Mouse (Mus musculus): ENCODE data around the gene Ubash3a. TPM values are rescaled to one million over a fixed set of nuclear protein-coding genes. Genes with fewer than 3 reads are reported as not detected.
A peak's percentile ranks its signal among the peaks of the same experiment; 100 is the strongest.
"Not testable (repeated sequence)": the region's sequence is repeated elsewhere in the genome, so short reads cannot be mapped to it uniquely, and the experiment has no call there.

The Ubash3a gene
- total RNA-seq, 2 experiments from 2014 or later = 0.11 to 0.23 TPM

DNA sequence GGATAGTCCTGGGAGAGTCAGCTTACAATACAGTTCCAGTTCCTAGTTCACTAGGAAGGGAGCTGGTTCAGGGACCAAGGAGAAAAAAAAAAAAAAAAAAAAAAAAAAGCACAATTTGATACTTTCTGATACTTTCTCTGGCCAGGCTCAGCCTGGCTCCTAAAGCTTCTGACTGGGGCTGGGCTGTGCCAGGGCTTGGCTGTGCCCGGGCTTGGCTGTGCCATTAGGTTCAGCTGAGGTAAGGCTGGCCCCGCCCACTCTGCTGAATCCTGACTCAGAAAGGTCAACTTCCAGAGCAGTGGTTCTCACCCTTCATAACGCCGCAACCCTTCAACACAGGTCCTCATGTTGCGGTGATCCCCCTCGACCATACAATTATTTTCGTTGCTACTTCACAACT is 52.8 kb downstream of the Ubash3a start:
- no peak for DNase-seq (ENCODE audit: low spot score in 2 of 2)

DNA sequence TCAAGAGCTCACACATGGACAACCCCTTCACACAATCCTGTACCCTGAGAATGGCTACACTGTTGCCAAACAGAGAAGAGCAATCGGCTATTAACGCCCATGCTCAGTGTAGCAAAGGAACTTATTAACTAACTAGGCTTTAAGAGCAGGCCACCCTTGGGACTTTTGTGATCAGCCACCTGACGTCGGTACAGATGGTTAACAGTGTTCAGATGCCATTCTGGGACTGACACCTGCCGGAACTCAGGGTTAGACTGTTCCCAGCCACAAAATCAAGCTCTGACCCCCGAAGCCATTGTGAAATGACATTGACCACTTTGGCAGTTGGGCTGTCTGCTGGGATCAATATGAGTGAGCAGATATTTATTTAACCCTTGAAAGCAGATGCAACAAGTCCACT is 53.7 kb downstream of the Ubash3a start:
- no peak for DNase-seq (ENCODE audit: low spot score in 2 of 2)

DNA sequence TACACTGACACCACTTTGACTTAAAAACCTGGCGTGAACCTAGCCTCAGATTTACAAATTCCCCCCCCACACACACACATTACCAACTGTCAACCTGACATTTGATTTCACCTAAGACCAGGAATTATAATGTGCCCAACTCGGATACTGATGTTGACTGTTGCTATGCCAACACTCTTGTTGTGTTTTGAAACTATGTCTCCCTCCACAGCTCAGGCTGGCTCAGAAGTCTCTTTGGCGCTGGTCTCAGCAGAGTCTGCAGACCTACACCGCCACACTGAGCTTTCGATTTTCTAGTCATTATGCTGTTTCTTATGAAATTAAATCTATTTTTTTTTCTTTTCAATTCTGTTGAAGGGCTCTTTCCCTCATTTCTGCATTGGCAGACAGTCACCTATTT is 55.0 kb downstream of the Ubash3a start:
- DNase-seq (ENCODE audit: low spot score in 2 of 2) = no peak

DNA sequence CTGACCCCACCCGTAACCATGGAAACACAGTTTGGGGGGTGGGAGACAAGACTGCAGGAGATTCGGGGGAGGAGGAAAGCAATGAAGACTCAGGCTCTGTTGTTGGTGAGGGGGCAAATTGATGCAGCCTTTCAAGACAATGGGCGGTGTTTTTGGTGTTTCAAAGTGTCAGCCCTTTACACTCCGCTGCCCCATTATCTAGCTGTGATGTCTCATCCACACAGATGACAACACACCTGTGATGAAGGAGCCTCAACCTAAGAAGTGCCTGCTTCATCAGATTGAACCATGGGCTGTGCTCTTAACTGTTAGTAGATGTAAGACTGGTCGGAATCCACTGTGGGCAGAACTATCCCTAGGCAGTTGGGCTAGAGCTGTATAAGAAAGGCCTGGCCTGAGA is 56.1 kb downstream of the Ubash3a start:
- no peak for DNase-seq (ENCODE audit: low spot score in 2 of 2)

DNA sequence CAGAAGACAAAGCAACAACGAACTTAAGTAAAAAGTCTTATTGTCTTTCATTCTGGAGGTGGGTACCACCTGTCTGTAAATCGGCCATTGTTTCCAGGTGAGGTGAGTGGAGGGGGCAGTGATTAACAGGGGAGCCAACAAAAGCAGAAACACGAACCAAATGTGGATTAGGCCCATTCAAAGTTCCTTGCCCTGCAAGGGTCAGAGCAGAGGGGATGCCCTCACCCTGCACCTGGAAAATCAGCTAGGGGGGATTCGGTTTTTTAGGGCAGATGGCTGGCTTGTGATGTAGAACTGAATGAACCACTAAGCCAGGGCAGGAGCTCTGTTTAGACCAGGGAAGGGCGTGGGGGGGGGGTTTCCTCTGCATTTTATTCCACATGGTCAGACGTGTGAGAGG is 56.7 kb downstream of the Ubash3a start:
- no peak for DNase-seq (ENCODE audit: low spot score in 2 of 2)

DNA sequence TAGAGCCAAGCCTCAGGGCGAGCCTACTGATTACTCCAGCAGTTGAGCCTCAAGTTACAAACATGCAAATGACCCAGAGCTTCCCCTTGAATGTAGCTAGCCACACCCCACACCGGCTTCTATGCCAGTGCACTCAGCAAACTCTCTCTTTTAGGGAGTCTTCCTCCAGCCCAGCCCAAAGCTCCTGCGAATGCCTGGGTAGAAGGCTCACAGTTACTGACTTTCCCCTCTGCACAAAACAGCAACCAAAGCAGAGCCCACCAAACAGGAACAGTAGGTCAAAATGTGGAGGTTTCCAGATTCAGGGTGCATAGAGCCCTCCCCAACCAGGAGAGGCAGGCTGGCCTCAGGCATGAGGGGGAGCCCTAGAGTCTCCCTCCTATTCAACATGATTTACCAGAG is 57.5 kb downstream of the Ubash3a start:
- no peak for DNase-seq (ENCODE audit: low spot score in 2 of 2)

DNA sequence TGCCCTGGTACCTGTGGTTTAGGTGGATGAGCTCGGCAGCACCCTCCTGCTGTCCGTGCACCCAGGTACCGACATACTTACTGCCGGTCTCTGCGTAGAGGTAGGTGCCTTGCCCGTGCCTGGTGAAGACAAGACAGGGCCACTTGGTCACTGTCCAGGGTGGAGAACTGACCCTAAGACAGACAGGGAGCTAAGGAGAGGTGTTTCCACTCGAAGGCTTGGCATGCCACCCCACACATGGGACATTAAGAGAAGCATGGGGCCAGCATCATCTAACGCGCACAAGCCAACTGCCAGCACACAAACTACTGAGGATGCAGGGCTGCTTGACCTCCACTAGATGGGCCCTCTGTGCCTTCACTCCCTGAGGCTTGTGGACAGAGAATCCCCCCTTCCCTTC is 58.2 kb downstream of the Ubash3a start:
- no peak for DNase-seq (ENCODE audit: low spot score in 2 of 2)

DNA sequence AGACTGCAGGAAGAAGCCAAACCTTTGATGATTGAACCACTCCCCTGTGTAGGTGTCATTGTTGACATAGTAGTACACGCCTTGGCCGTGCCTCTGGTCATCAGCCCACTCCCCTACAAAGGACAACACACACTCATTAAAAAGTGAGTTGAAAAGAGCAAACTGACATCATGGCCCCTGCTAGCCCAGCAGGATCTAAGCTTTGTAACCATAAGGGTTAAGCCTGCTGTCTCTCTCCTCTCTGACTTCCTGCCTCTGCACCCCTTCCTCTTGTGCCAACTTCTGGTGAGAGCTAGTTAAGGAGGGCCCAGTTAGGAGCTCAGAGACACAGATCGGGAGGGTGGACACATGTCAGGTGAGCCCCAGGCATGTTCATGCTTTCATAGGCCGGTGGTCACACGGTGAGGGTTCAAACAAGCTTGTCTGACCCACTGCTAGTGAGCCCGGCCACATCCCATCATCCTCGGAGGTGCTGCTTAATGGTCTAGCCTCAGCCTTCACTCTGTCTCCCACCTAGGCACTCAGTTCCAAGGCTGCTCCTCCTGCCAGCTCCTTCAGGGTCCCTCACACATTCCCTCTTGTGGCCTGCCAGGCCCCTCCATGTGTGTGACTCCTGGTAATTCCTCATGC is 58.8 kb downstream of the Ubash3a start:
- DNase-seq (ENCODE audit: low spot score in 2 of 2) = no peak

DNA sequence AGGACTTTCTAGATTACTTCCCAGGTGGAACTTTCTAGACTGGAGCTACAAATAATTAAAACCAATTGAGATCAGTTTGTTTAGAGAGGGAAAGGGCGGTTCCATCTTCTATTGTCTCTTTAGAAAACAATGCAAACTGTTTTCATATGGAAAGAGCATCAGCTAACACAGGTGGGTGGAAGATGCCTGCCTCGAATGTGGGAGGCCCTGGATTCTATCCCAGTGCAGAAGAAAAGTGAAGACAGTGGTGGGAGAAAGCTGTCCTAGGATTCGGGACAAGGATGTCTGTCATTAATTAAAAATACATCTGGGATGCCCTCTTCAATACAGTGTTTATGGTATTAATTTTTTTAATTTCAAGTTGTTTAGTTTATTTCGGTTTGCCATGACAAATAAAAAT is 59.5 kb downstream of the Ubash3a start:
- DNase-seq (ENCODE audit: low spot score in 2 of 2) = no peak

DNA sequence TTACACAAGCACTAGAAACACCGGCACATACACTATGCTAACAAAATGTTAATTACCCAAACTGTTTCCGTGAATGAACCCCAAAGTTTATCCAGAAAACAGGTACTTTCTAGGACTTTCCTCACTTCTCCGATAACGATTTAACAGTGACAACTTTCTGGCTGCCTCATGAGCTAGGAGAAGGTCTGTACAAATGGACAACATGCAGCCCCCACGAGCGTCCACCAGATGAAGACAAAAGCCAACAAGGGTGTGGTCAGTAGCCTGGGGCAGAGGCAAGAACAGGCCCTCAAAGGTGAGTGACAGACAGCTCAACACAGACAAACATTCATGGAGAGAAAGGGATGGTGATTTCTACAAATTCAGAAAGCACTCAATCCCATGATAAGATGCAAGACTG is 59.9 kb downstream of the Ubash3a start:
- no peak for DNase-seq (ENCODE audit: low spot score in 2 of 2)

DNA sequence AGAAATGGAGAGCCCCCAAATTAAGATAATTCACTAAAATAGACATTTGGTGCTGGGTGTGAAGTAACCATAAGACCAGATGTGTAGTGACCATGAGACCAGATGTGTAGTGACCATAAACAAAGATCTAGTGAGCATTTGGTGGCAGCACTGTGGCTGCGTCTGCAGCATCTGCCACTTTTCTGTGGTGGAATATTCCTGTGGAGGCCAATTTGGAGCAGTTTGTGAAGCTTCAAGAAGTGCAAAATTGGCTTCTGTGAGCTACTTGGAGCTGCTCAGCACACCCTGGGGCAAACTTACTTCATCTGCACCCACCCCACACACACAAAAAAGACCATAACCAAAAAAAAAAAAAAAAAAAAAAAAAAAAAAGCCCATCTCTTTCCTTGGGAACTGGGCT is 60.3 kb downstream of the Ubash3a start:
- no peak for DNase-seq (ENCODE audit: low spot score in 2 of 2)

DNA sequence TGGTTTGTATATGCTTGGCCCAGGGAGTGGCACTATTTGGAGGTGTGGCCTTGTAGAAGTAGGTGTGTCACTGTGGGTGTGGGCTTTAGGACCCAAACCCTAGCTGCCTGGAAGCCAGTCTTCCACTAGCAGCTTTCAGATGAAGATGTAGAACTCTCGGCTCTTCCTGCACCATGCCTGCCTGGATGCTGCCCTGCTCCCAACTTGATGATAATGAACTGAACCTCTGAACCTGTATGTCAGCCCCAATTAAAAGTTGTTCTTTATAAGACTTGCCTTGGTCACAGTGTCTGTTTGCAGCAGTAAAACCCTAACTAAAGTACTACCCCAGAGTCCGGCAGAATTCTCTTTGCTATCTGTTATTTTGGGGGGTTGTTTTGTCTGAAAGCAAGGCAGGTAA is 62.1 kb downstream of the Ubash3a start:
- no peak for DNase-seq (ENCODE audit: low spot score in 2 of 2)

DNA sequence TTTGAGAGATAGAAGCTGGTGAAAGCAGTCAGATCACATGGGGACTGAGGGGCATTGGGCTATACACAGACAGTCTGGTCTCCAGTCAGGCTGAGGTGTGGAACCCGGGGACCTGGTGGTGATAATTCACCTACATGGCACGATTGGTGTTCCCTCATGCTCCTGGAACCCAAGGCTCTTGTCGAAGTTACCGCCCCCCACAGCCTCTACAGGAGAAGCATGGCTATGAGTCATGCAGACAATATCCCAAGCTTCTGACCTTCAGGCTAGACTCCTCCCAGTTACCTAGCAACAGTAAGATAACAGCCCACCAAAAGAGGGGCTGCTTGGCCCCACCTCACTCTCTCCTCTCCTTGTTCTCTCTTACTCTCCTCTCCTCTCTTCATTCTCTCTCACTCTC is 62.6 kb downstream of the Ubash3a start:
- DNase-seq (ENCODE audit: low spot score in 2 of 2) = no peak

DNA sequence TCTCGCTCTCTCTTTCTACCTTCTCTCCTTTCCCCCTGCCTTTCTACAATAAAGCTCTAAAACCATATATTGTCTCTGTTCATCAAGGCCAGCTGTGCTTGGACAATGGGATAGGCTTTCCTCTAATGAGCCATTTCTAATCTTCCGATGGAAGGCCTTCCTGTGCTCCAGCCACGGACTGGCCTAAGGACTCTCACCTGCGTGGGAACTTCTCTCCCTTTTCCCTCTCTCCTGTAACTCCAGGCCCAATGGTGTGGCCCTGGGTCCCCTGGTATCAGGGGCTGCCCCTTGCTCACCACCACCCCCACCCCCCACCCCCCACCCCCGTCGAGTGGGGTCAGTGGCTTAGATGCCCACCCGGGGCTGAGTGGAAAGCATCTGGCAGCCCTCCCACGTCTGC is 63.1 kb downstream of the Ubash3a start:
- DNase-seq (ENCODE audit: low spot score in 2 of 2) = not testable (repeated sequence)

DNA sequence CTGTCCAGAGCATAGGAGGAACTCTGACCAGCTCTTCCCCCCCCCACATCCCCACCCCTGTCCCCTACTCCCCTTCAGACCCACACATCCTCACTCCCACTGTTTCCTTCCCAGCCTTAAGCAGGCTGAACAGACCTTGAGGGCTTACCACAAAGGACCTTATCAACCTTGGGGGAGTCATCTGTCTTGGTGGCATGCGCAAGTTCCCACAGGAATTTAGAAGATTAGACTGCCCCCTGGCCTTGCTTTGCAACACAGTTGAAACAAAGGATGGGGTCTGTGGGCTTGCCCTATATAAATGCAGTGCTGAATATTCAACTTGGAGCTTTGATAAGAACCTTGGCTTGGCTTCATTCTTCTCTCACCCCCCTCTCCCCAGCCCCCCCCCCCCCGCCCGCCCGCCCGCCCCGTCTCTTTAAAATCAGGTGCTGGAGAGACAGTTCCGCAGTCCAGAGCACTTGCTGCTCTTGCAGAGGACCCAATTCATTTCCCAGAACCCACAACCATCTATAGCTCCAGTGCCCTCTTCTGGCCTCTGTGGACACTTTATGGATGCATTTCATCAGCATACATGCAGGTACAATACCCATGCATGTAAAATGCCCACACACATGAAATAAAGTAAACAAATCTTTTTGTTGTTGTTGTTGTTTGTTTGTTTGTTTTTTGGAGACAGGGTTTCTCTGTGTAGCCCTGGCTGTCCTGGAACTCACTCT is 63.6 kb downstream of the Ubash3a start:
- DNase-seq (ENCODE audit: low spot score in 2 of 2) = no peak

DNA sequence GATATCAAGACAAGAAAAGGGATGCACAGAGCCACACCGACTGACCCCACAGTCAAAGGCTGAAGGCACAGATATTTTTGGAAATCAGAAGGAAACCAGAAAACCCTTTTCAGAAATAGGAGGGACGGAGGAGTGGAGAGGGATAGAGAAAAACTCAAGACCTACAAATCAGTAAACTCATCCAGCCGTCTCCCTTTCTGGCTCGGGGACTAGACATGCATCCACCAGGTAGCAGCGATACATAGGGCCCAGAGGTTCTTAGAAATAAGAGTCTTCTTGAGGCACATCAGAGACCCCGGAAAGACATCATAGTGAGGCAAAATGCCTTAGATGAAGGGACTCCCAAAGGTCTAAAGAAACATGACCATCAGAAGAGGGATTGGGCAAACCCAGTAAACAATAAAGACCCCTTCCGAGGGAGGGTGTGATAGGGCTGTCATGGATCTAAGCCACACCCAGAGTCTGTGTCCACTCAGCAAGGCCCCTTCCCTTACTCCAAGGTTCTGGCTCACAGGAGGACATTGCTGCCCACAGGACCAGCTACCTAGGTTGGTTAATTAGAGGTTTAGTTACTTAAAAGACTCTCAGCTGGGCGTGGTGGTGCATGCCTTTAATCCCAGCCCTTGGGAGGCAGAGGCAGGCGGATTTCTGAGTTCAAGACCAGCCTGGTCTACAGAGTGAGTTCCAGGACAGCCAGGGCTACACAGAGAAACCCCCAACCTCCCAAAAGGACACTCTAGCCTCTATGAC is 64.9 kb downstream of the Ubash3a start:
- no peak for DNase-seq (ENCODE audit: low spot score in 2 of 2)

DNA sequence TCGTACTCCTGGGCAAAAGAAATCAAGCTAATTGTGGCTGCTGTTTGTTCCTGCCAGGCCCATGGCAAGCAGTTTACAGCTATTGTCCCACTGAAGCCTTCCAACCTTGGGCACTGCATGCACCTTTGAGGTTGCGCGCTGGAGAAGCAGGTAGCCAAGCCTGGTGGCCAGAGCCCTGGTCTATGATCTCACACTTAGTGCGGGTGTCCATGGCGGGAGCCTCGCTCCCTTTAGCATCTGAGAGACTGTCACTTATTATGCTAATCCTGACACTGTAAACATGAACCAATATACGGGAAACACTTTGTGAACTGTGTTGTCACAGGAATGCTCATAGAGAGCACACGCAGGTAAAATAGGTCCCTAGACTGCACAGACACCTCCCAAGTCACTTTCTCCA is 66.0 kb downstream of the Ubash3a start:
- no peak for DNase-seq (ENCODE audit: low spot score in 2 of 2)

DNA sequence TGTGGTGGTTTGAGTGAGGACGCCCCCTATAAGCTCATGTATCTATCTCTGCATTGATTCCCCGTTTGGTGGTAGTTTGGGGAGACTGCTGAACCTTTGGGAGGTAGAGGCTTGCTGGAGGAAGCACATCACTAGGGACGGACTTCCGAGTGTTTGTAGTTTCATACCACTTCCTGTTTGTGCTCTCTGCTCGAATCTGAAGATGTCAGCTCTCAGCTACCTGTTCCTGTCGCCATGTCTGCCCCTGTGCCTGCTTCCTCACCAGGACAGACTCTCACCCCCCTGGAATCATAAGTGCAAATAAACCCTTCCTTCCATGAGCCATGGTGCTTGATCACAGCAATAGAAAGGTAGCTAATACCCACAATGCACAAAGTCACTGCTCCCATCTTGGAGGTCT is 67.5 kb downstream of the Ubash3a start:
- DNase-seq (ENCODE audit: low spot score in 2 of 2) = no peak

DNA sequence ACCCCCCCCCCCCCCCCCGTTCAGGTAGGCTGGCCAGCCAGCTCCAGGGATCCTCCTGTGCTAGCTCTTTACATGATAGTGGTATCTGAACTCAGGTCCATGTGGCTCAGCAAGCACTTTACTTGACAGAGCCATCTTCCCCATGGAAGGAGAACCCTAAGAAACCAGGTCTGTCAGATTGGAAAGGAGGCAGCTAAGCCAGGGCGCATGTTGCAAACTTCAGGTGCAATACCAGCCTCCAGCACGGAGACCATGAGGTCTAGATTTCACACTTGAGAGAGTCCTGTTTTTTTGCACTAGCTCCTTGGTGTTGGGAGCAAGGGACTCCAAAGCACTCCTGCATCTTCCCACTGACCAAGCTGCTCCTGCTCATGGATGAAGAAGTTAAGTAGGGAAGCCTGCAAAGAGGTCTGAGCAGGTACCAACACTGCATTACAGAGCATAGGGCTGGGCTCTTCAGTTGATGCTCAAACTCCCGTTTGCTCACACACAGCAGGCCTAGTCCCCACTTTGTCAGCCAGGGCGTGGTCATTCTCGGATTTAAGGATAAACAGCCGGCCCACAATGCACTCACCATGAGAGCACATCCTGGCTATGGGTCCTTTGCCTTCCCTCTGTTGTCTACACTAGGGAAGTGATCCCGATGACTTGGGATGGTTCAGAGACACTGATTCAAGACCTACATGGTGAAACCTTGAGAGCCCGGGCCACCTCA is 68.7 kb downstream of the Ubash3a start:
- DNase-seq (ENCODE audit: low spot score in 2 of 2) = no peak

DNA sequence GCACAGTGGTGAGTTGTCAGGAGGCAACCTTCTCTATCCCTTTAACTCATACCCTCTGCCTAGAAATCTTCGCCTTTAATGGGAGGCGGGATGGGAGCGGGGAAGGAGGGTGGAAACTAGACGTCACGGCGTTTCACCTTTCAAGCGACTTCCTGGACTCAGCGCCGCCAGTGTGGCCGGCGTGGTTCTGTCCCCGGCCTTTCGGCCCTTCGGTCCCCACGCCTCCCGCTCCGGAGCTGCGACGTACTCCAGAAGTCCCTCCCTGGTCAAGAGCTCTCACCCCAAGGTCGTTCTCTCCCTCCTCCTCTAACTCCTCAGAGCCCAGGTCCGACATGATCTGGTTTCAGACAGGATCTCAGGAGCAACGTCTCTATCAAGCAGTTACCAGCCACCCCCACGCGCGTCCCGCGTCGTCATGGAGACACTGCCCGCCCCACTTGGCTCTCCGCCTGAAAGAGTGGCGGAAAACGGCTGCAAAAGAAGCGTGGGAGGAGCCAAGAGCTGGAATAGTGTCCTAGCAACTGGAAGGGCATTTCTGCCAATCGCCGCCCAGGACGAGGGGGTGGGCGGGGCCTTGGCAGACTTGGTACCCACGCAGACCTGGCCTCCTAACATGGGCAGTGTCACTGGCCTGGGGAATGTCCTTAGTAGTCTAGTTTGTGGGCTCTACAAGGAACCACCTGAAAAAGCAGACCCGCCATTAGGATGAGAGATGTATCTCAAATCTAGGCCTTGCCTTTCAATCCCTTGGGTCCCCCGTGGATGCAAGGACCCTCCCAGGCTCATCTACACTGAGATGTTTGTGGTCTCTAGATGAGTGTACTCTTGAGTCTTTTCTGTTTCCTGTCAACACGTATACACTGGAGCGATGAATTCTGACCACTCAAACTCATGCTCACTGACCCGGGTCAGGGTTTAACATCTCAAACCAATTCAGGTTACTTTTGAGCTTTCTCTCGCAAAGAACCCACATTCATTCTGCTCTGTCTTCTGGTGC is 69.5 kb downstream of the Ubash3a start, which contains the start of gene Rsph1:
Gene Rsph1, minus strand, starts transcription at position 462 of the 997 bp plus-strand sequence.
- DNase-seq (ENCODE audit: low spot score in 2 of 2) = peak; percentile 100
